Mouse (Mus musculus): ENCODE results near the gene Arhgap22. TPM values are rescaled to one million over a fixed set of nuclear protein-coding genes. Genes with fewer than 3 reads are reported as not detected.
A peak's percentile ranks its signal among the peaks of the same experiment; 100 is the strongest.

Gene Arhgap22
- total RNA-seq, 2 experiments from 2014 or later = 8.1 to 8.8 TPM

DNA sequence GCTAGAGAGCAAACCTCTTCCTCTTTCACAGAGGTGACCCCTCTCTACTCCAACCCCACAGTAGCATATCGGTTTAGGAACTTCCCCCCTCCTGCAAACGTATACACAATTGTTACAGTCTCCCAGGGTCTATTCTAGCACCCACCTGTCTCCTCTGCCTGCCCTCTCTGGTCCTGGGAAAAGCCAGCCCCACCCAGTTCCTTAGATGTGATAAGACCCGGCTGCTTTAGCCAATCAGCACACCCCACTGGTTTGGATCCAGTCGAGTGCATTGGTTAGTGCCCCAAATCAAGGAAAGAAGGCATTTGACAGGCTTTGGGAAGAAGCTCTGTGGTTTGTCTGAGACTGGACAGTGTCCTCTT lies 922 bp downstream of the Arhgap22 start:
- DNase-seq = no peak

- no peak for DNase-seq
Measured at GRCm38 (mm10) chr14:33215163-33215562, 1.3 kb downstream of the Arhgap22 start.

- no peak for DNase-seq
Measured at GRCm38 (mm10) chr14:33216343-33217208, 2.8 kb downstream of the Arhgap22 start.

- DNase-seq = no peak
Measured at GRCm38 (mm10) chr14:33225235-33225634, 11.4 kb downstream of the Arhgap22 start.

- no peak for DNase-seq
Measured at GRCm38 (mm10) chr14:33230672-33231071, 16.8 kb downstream of the Arhgap22 start.

- DNase-seq = no peak
Measured at GRCm38 (mm10) chr14:33231311-33231710, 17.5 kb downstream of the Arhgap22 start.

GRCm38 (mm10) chr14:33232048-33232447 lies 18.2 kb downstream of the Arhgap22 start:
- no peak for DNase-seq

- no peak for DNase-seq
Measured at GRCm38 (mm10) chr14:33235661-33236060, 21.8 kb downstream of the Arhgap22 start.

GRCm38 (mm10) chr14:33240400-33240799 lies 26.6 kb downstream of the Arhgap22 start:
- no peak for DNase-seq

DNA sequence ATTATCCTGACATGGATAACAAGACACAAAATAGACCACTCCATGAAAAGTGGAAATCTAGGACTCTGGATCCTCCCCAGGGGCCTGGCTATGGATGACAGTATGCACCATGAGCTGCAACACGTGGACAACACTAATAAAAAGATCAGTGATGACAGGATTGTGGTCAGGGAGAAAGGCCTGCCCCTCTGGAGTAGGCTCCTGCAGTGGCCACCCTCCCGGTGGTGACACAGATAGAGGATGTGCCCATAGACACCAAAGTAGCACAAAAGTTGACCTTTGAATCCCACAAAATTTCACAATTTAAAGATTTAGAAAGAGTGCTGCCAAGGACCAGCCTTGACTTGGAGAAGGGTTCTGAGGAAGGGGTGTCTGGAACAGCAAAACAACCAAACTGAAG lies 29.4 kb downstream of the Arhgap22 start:
- no peak for DNase-seq

- no peak for DNase-seq
Measured at GRCm38 (mm10) chr14:33244519-33244918, 30.7 kb downstream of the Arhgap22 start.

DNA sequence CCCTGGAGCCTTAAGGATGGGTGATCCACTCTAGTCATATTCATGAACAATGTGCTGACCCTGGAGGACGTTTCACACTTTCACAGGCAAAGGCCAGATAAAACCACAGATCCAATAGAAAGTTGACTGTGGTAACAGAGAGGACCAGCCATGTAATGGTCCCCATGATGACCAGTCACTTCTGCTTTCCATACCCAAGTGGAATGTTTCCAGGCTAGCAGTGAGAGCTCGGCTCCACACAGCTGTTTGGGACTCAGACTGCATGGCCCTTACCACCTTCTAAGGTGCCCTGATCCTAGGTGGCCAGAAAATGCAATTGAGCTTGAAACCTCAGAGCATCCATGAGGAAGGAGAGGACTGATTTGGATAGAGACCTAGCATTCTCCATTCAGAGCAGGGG lies 31.1 kb downstream of the Arhgap22 start:
- DNase-seq = no peak

- peak; percentile 13 to 27 for DNase-seq
Measured at GRCm38 (mm10) chr14:33246476-33246875, 32.6 kb downstream of the Arhgap22 start.

DNA sequence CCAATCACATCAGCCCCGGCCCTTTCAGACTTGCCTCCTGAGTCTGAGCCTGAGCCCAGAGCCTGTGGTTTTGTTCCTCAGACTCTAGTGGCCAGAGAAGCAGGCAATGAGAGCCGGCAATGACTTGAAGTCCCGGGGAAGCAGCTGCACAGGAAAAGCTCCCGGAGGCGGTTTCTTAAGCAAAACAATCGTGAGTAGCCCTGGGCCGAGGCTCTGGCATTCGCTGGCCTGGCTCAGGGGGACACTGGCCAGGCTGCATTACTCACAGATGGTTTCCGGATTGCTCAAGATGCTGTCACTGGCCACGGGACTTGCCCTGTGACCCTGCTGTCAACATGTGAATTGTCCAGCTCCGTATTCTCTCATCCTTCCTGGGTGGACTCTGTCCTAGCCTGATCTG lies 33.8 kb downstream of the Arhgap22 start:
- DNase-seq = peak in 1 of 2 experiments; percentile 12

DNA sequence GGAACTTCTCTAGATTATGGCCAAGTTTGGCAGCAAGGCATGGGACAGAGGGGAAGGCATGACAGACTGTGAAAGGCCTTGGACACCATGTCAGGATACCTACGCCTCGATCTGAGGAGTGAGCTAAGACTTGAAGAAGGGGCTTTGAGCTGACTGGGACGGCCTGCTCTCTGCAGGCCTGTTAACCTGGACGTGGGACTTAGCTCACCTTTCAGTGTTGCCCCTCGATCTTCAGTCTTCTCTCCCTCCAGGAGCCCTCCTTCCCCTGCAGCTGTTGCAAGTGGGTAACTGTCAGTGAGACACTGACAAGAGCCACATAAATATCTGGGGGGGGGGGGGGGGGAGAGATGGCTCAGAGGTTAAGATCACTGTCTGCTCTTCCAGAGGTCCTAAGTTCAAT lies 34.9 kb downstream of the Arhgap22 start:
- DNase-seq = no peak

DNA sequence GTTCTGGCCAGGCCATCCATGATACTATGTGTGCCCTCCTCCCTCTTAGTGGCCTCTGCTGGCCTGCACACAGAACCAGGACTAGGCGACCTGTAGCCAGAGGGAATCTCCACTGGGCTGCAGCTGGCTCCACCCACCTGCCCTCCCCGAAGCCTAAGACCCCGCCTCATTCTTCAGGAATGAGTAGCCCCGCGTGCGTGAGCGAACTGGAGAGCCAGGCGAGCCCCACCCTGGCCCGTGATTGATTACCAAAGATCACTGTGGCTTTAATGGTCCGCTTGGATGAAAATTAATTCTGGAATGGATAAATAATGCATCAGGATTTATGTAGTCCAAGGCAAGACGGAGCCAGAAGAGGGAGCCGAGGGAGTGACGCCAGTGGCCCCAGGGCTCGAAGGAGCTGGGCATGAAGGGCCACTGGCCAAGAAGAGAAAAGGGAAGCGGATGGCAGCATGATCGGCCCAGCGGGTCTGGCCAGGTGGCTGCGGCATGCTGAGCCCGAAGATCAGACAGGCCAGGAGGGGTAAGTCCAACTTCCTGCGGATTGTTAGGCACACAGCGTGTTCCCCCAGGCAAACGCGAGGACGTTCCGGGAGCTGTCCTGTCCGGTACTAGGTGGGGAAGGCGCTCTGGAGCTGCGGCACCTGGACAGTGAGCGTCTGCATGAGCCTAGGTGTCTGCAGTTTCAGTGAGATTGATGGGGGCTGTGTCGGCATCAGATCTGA lies 36.6 kb downstream of the Arhgap22 start:
- DNase-seq = peak in 1 of 2 experiments; percentile 10

DNA sequence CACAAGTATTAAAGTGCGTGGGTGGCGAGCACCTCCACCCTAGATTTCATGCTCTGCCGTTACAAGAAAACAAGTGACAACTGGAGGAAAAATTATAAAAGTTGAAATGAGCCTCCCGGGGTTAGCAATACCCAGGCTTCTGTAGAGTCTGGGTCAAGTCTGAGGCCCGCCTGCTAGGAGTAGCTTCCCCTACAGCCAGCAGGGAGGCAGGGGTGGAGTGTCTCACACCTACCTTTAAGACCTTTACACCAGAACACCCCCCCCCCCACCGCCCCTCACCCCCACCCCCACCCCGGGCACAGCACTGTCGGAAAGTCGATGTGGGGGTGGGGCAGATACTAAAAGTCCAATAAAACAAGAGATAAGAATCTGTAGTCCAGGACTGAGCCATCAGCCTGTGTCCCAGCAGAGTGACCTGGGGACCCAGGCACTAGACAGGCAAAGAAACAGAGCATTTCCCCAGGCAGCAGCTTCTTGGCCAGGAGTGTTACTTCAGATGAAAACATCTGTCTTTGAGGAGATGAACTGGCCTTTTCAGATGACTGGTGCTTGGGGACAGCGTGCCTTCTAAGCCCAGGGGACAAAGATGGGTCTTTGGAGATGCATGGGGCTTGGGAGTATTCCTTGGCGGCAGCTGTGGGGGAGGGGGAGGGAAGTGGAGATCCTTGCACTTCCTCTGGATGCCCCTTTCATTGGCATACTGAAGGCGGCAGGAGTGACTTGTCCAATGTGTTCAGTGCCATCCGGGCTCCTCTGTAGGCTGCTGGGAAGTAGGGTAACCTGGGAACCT lies 37.3 kb downstream of the Arhgap22 start:
- no peak for DNase-seq

GRCm38 (mm10) chr14:33258256-33258655 lies 44.4 kb downstream of the Arhgap22 start:
- DNase-seq = no peak

- DNase-seq = no peak
Measured at GRCm38 (mm10) chr14:33260131-33260530, 46.3 kb downstream of the Arhgap22 start.

DNA sequence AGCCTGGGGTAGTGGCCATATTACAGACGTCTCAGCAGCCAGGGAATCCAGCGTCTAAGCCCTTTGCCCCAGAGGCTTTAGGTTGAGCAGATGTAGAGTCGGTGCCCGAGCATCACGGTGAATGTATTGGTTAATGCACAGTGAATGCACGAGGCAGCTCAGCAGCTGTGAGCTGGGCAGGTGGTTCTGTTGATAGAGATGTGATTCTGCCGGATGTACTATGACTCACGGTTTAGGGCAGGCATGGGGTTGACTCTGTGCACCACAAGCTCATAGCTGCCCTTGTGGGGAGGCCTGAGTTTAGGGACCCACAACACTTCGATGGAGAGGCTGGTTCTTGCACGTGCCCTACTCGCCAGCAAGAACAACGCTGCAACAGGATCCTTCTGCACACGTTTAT lies 51.0 kb downstream of the Arhgap22 start:
- DNase-seq = no peak

GRCm38 (mm10) chr14:33276240-33276639 lies 62.4 kb downstream of the Arhgap22 start:
- DNase-seq = no peak

DNA sequence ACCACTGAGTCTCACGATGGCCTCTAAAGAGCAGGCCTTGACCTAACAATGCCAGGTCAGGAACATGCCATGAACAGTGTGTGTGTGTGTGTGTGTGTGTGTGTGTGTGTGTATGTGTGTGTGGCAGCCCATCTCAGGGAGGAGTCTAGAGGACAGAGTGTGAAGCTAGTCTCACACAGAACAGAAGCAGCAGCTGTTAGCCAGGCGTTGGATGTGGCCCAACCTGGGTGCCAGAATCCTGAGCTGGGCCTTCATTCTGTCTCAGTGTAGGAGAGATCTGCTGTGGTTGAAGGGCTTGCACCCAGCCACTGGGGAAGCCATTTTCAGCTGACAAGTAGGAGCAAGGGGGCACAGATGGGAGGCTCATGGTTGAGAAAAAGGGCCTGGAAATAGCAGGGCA lies 64.5 kb downstream of the Arhgap22 start:
- no peak for DNase-seq

- no peak for DNase-seq
Measured at GRCm38 (mm10) chr14:33280921-33281320, 67.1 kb downstream of the Arhgap22 start.
